In the genomic region with DNA sequence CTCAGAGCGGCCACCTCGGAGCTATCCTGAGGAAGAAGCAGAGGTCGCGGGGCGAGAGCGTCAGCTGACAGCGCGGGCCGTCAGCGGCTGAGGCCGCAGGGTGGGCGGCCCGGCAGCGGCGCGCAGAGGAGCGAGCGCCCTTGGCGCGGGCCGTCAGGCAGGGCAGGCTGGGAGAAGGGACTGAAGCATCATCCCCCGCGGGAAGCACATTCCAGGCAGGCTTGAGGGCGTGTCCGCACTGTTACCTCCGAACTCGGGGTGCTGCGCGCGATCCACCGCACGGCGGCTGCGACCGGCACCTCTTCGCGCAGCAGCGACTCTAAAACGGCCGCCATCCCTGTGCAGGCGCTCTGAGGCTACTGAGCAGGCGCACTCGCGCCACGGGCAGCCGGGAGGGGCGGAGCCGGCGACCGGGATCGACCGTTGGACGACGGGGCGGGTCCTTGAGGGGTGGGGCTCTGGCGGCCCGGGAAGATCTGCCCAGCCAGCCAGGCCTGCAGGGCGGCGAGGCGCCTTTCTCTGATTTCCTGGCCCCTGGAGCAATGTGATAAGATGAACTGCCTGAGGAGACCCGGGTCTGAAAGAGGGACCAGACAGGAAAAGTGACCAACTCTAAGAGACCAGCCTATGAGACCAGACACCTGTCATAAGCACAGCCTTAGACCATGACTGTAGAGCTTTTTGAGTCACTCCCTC, we compare ENCODE assay signal across 8 mouse cellular contexts.
DNase-seq lines count a peak whose midpoint lies in the region; ATAC-seq lines count a peak whose summit lies in the region.

No protein-coding gene starts in this region.

- H3K27ac ChIP-seq in hindbrain, embryonic 14.5 days: peak overlapping the region; percentile 88

- H3K9ac ChIP-seq in hindbrain, embryonic 14.5 days: peak overlapping the region; percentile 91

- under 1% methylated on average over 60 of the region's 61 CpGs for WGBS in hindbrain, embryonic 14.5 days

- H3K27me3 ChIP-seq in hindbrain, embryonic 14.5 days (ENCODE audit: control insufficient read depth, insufficient read depth, low read length): no peaks in the 10 kb centered on the region

- no peaks in the 10 kb centered on the region for H3K9me3 ChIP-seq in hindbrain, embryonic 14.5 days (ENCODE audit: control insufficient read depth, low read length)

- ATAC-seq in hindbrain, embryonic 14.5 days (ENCODE audit: low FRiP score): peak; percentile 98

- DNase-seq in NIH3T3 (ENCODE audit: low read depth): peak; percentile 98
- peak; percentile 96 to 98 for DNase-seq in cerebellum, postnatal 10 days
- peak; percentile 68 to 84 for DNase-seq in frontal cortex, postnatal 14 days (ENCODE audit: low spot score in 2 of 2)
- peak; percentile 89 for DNase-seq in hindbrain, embryonic 14.5 days (ENCODE audit: low spot score)
- DNase-seq in layer of hippocampus, postnatal 36 days: peak; percentile 90 to 92
- DNase-seq in lung, postnatal 36 days: peak; percentile 96
- peak; percentile 96 for DNase-seq in retina, postnatal 1 day
- peak; percentile 87 to 89 for DNase-seq in urinary bladder, adult 18-20 months (ENCODE audit: low spot score in 2 of 2)

- H3K4me1 ChIP-seq in hindbrain, embryonic 14.5 days (replicated peaks; ENCODE audit: control insufficient read depth, insufficient read depth, low read length): peaks cover 24% of the 10 kb centered on the region

- H3K4me2 ChIP-seq in hindbrain, embryonic 14.5 days (replicated peaks): peak overlapping the region; percentile 100

- H3K4me3 ChIP-seq in hindbrain, embryonic 14.5 days (replicated peaks; ENCODE audit: low read length): peak overlapping the region; percentile 96

- peaks cover 34% of the 10 kb centered on the region for H3K36me3 ChIP-seq in hindbrain, embryonic 14.5 days (replicated peaks; ENCODE audit: control insufficient read depth, insufficient read depth)

Comparison
In these comparisons a context has a peak if more than half of its experiments do, and no peak if none do; other contexts are left out.
1. Peak in every context shown above with its lines: DNase-seq, ATAC-seq, H3K4me3 ChIP-seq and H3K27ac ChIP-seq.